Mouse (Mus musculus) adrenal gland, adult 8-10 months (tissue): ENCODE data around the gene Phf21a. TPM values are rescaled to one million over a fixed set of nuclear protein-coding genes. Genes with fewer than 3 reads are reported as not detected.

Experiments used
- DNase-seq: peaks from one replicate; pipeline ENCODE4 v3.0.0; 2022
- microRNA-seq, 2 experiments: library from miRNA; unstranded; fragments of <30 nt; microRNA quantifications; one replicate each; pipeline ENCODE4 v1.2.0; 2022
- total RNA-seq, 4 experiments: library from RNA; stranded (reverse); gene quantifications; 2 replicates each; pipeline ENCODE4 v1.2.4; 2022

Phf21a gene
- total RNA-seq, 4 experiments from 2014 or later: 65.0 to 107 (median 75.6) TPM

GRCm38 (mm10) chr2:92408309-92409045, 315.6 kb downstream of the Phf21a start:
- DNase-seq: no peak

- no peak for DNase-seq
Observed at GRCm38 (mm10) chr2:92411705-92412104, 318.8 kb downstream of the Phf21a start.

Small RNA genes lying within 50 kb of the gene (microRNA-seq; reads per million reads assigned to microRNA genes)
- gene Mir1955 (3.7 to 6.3 reads per million in 2 experiments), gene Mir7000 (0.17 to 0.18 reads per million in 2 experiments)

Other genes with a start within 250 kb of the Phf21a start
- 1 to 10 TPM; 1.0 to 4.2 (median 2.6) TPM for gene Chrm4, start 165.9 kb upstream of the Phf21a start, total RNA-seq
- gene Mdk, start 160.8 kb upstream of the Phf21a start, total RNA-seq: 10 to 100 TPM in 2 of 4 experiments, 1 to 10 TPM in 2; 7.7 to 13.1 (median 9.1) TPM
- not detected for gene Gm9821, start 147.4 kb upstream of the Phf21a start, total RNA-seq
- 10 to 100 TPM; 47.7 to 87.4 (median 66.3) TPM for gene Dgkz, start 117.3 kb upstream of the Phf21a start, total RNA-seq
- 10 to 100 TPM in 2 of 4 experiments, 1 to 10 TPM in 2; 5.2 to 22.4 (median 9.8) TPM for gene Creb3l1, start 68.6 kb upstream of the Phf21a start, total RNA-seq